Mouse (Mus musculus): ENCODE measurements around the gene Map3k5. TPM values are rescaled to one million over a fixed set of nuclear protein-coding genes. Genes with fewer than 3 reads are reported as not detected.

The Map3k5 gene
- total and polyA plus RNA-seq, 3 experiments = 0.35 to 0.97 TPM; not detected in 1

DNA sequence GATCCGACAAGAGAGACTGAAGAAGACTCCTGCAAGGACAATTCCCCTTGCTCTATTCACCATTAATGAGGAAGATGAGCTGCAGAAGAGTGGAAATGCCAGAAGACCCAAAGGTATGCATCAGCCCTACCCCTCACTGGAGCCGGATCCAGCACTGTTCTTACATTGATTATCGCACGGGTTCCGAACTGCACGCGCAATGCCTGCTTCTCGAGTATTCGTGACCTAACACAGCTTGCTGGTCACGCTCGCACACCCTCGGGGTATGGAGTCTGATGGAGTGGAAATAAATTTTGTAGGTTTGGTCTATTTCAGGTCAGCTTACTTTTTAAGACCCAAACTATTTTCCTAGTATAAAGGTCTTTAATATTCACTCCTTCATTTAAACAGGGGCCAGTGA is 236.9 kb downstream of the Map3k5 start:
- H3K36me3 ChIP-seq (ENCODE audit: control insufficient read depth in 1 of 2, insufficient read depth in 2 of 2, low read length in 2 of 2) = no peaks in the 10 kb centered on the region

DNA sequence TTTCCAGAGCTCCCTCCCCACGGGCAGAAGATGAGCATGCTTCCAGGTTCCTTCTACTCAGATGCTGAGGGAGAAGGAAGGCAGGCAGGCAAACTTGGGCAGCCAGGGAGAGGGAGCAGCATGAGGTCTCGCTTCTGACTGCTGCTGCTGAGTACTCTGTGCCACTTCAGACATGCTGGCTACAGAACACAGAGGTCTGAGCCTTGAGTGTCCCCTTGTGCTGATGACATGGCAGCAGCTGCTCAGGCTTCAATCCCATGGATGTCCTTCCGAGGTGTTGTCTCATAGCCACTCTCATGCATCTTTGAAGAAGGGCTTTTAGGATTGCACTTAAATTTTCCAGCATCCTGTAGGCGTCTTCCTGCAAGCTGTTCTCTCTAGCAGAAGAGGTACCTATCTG is 237.5 kb downstream of the Map3k5 start:
- no peaks in the 10 kb centered on the region for H3K9me3 ChIP-seq (replicated peaks; ENCODE audit: insufficient read depth, low read length)
- no peak overlapping the region for H3K9ac ChIP-seq (ENCODE audit: control insufficient read depth, low read depth, low read length, poor library complexity, severe bottlenecking)
- DNase-seq (ENCODE audit: low read depth, low spot score) = no peak
- TF ChIP-seq MYC (IDR thresholded peaks at IDR 0.05; ENCODE audit: low read depth, low read length) (no peak), USF1 (IDR thresholded peaks at IDR 0.05; ENCODE audit: low read depth, low read length) (no peak), ZKSCAN1 (IDR thresholded peaks at IDR 0.05; ENCODE audit: low read depth, low read length) (no peak), POLR2AphosphoS2 (IDR thresholded peaks at IDR 0.05; ENCODE audit: low read length) (no peak), BHLHE40 (IDR thresholded peaks at IDR 0.05; ENCODE audit: borderline replicate concordance, low read depth, low read length) (no peak), E2F4 (IDR thresholded peaks at IDR 0.05; ENCODE audit: borderline replicate concordance, low read depth, low read length) (no peak), ETS1 (IDR thresholded peaks at IDR 0.05; ENCODE audit: low read depth, low read length) (no peak), MYB (IDR thresholded peaks at IDR 0.05; ENCODE audit: low read depth, low read length) (no peak), MAFK (IDR thresholded peaks at IDR 0.05; ENCODE audit: borderline replicate concordance, low read depth, low read length) (no peak), TBP (IDR thresholded peaks at IDR 0.05; ENCODE audit: low read depth, low read length) (no peak), JUND (IDR thresholded peaks at IDR 0.05; ENCODE audit: low read depth, low read length) (no peak), SIN3A (IDR thresholded peaks at IDR 0.05; ENCODE audit: low read length) (no peak), KAT2A (conservative IDR thresholded peaks at IDR 0.05; ENCODE audit: low read depth, low read length) (no peak), ZC3H11A (IDR thresholded peaks at IDR 0.05; ENCODE audit: low read depth, low read length) (no peak), SMC3 (IDR thresholded peaks at IDR 0.05; ENCODE audit: low read depth, low read length) (no peak)
- H3K27ac ChIP-seq (ENCODE audit: control insufficient read depth, low read depth, low read length) = no peak overlapping the region
- H3K36me3 ChIP-seq (ENCODE audit: control insufficient read depth in 1 of 2, insufficient read depth in 2 of 2, low read length in 2 of 2) = no peaks in the 10 kb centered on the region
- no peaks in the 10 kb centered on the region for H3K4me1 ChIP-seq (ENCODE audit: control insufficient read depth in 1 of 2, insufficient read depth in 2 of 2, low read length in 2 of 2)
- H3K79me2 ChIP-seq (ENCODE audit: control insufficient read depth, insufficient read depth, low read length, poor library complexity) = no peaks in the 10 kb centered on the region
- no peak overlapping the region for H3K4me3 ChIP-seq (ENCODE audit: control insufficient read depth in 1 of 2, insufficient read depth in 1 of 2, low read depth in 2 of 2, low read length in 2 of 2)
- no peaks in the 10 kb centered on the region for H3K27me3 ChIP-seq (ENCODE audit: control insufficient read depth in 1 of 2, insufficient read depth in 2 of 2, low read length in 2 of 2)

More for the DNA sequence above, 236.9 kb downstream of the Map3k5 start:
- TF ChIP-seq NRF1 (IDR thresholded peaks at IDR 0.05; ENCODE audit: insufficient read depth, low read depth, low read length, poor library complexity, severe bottlenecking) = no peak
- no peak for TF ChIP-seq CHD1 (IDR thresholded peaks at IDR 0.05; ENCODE audit: low read depth, low read length)
- no peak for TF ChIP-seq HCFC1 (IDR thresholded peaks at IDR 0.05; ENCODE audit: low read depth, low read length)
- H3K9me3 ChIP-seq (replicated peaks; ENCODE audit: insufficient read depth, low read length) = no peaks in the 10 kb centered on the region
- H3K27ac ChIP-seq (ENCODE audit: control insufficient read depth, low read depth, low read length) = no peak overlapping the region
- no peak for DNase-seq (ENCODE audit: low read depth, low spot score)
- H3K9ac ChIP-seq (ENCODE audit: control insufficient read depth, low read depth, low read length, poor library complexity, severe bottlenecking) = no peak overlapping the region
- H3K27me3 ChIP-seq (ENCODE audit: control insufficient read depth in 1 of 2, insufficient read depth in 2 of 2, low read length in 2 of 2) = no peaks in the 10 kb centered on the region
- H3K4me3 ChIP-seq (ENCODE audit: control insufficient read depth in 1 of 2, insufficient read depth in 1 of 2, low read depth in 2 of 2, low read length in 2 of 2) = no peak overlapping the region
- H3K79me2 ChIP-seq (ENCODE audit: control insufficient read depth, insufficient read depth, low read length, poor library complexity) = no peaks in the 10 kb centered on the region
- no peaks in the 10 kb centered on the region for H3K4me1 ChIP-seq (ENCODE audit: control insufficient read depth in 1 of 2, insufficient read depth in 2 of 2, low read length in 2 of 2)
